Mouse (Mus musculus) T-helper 2 cell (primary cell): ENCODE results near the gene Klhdc10.
"Not testable (repeated sequence)": the region's sequence is repeated elsewhere in the genome, so short reads cannot be mapped to it uniquely, and the experiment has no call there.

ENCODE experiments used
- in situ Hi-C: fragments of 300-600 bp; cut with MboI, MseI; formaldehyde crosslinking; loops from one replicate; pipeline ENCODE4 v1.15.1; 2025; ENCODE audit warnings: high pct_unique_total_duplicates

Klhdc10 gene

GRCm38 (mm10) chr6:30401308-30402015, at the start of gene Klhdc10:
Klhdc10 (plus strand) TSS chr6:30401868.
- in situ Hi-C loops: loop anchor here (5.0 kb wide), 1 partner anchor 56 kb away; no protein-coding TSS in a partner anchor

- in situ Hi-C loops: loop anchor here (5.0 to 25.0 kb wide), 2 partner anchors 55 to 140 kb away; no protein-coding TSS in a partner anchor
Observed at GRCm38 (mm10) chr6:30352762-30353161, 48.9 kb upstream of the Klhdc10 start.

DNA sequence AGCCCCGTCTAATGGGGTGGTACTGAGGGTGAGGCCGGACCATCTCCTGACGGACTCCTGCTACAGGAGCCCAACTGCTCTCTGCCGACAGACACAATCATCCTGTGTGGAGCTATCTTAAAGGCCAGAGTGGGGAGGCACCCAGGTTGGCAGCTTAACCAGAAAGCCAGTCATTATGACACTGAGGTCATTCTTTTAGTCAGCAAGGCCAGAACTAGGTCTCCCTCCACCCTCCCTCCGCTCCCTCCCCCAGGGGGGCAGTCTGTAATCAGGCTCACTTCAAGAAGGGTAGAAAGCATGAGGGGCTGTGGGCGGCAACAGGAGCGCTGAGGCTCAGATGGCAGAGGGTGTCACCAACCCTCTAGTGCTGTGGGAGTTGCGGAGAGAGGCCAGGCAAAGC, 48.0 kb upstream of the Klhdc10 start:
- in situ Hi-C loops: loop anchor here (5.0 to 25.0 kb wide), 2 partner anchors 56 to 141 kb away; no protein-coding TSS in a partner anchor

DNA sequence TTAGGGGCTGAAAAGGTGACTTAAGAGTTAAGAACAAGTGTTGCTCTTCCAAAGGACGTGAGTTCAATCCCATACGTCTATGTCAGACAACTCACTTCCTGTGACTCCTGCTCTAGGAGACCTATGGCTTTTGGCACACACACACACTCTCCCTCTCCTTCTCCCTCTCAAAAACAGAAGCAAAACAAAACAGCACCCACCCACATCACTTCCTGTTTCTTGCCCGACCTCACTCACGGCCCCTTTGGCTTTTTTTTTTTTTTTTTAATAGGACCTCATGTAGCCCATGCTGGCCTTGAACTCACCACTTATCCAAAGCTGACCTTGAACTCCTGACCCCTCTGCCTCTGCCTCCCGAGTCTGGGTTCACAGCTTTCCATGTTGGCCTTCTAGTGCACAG, 46.9 kb upstream of the Klhdc10 start:
- in situ Hi-C loops: loop anchor here (5.0 to 25.0 kb wide), 2 partner anchors 57 to 142 kb away; no protein-coding TSS in a partner anchor

DNA sequence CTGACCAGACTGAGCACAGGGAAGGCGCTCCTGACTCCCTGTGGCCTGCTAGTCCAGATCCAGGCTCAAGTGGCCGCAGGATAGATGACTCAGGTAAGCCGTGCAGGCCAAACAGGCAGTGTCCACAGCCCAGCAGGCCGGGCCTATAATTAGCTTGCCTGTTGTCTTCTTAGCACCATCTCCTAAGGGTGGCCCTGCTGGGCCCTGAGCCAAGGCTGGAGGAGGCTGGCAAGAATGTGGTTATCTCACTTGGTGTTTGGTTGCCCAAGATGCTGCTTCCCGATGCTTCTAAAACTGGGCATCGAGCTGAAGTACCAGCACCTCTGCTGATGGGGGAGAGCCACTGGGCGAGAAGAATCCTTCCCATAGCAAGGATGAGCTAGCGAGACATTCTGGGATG, 46.0 kb upstream of the Klhdc10 start:
- in situ Hi-C loops: loop anchor here (25.0 kb wide), 1 partner anchor 143 kb away; no protein-coding TSS in a partner anchor

GRCm38 (mm10) chr6:30356161-30356560, 45.5 kb upstream of the Klhdc10 start:
- in situ Hi-C loops: loop anchor here (25.0 kb wide), 1 partner anchor 144 kb away; no protein-coding TSS in a partner anchor

GRCm38 (mm10) chr6:30356680-30357079, 45.0 kb upstream of the Klhdc10 start:
- in situ Hi-C loops: loop anchor here (25.0 kb wide), 1 partner anchor 144 kb away; no protein-coding TSS in a partner anchor

DNA sequence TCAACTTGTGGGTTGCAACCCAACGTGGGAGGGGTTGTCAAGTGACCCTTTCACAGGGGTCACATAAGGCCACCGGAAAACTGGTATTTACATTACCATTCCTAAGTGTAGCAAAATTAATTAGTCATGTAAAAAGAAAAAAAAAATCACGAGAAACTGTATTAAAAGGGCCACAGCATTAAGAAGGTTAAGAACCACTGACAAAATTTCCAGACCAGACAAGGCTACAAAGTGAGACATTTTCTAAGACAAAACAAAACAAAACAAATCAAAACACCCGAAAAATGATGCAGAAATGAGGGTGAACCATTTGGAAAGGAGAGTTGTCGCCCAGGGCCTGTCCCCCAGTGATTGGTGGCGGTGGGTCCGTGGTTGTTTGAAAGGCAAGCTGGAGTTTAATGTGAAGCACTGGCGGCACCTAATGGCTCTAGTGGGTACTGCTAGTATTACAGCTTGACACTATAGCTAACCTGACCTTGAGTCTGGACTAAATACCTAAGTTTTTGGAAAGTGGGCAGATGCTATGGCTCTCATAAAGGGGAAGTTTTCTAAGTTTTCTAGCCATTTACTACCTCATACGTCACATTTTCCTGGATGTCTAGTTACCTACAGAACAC, 44.0 kb upstream of the Klhdc10 start:
- in situ Hi-C loops: loop anchor here (25.0 kb wide), 1 partner anchor 145 kb away; no protein-coding TSS in a partner anchor

- in situ Hi-C loops: loop anchor here (25.0 kb wide), 1 partner anchor 148 kb away; no protein-coding TSS in a partner anchor
Observed at GRCm38 (mm10) chr6:30359762-30360509, 41.7 kb upstream of the Klhdc10 start.

DNA sequence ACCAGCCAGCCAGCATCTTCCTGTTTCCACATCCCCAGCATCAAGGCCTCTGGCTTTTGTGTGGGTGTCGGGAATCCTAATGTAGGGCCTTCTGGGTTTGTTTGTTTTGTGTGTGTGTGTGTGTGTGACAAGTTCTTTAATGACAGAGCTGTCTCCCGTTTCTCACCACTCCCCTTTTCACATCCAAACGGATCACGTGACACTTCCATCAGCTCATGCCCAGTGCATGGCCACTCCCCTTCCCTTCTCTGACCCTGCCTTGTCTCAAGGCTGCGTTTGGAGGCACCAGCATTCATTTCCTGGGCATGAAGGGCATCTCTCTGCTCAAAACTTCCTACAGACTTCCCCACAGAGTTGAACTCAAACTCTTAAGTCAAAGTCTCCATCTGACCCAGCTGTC, 37.9 kb upstream of the Klhdc10 start:
- in situ Hi-C loops: loop anchor here (25.0 kb wide), 1 partner anchor 152 kb away; no protein-coding TSS in a partner anchor

DNA sequence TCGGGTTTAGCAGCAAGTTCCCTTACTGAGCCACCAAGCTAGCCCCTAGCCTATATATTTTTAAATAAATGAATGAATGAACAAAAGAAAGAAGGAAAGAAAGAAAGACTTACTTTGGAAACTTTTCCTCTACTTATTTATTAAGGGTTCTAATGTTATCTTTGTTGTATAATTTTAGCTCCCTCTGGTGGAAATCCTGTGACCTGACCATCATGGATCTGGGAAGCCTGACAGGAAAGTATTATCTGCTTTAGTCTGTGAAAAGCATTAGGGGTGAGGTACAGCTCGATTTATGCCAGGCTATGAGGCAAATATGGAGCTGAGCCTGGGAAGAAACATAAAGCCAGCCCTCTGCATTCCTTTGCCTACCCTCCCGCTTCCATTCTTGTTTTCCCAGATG, 32.4 kb upstream of the Klhdc10 start:
- in situ Hi-C loops: loop anchor here (25.0 kb wide), 1 partner anchor 157 kb away; no protein-coding TSS in a partner anchor

- in situ Hi-C loops: loop anchor here (25.0 kb wide), 1 partner anchor 160 kb away; no protein-coding TSS in a partner anchor
Observed at GRCm38 (mm10) chr6:30372627-30373369, 28.9 kb upstream of the Klhdc10 start.

GRCm38 (mm10) chr6:30374731-30375510, 26.7 kb upstream of the Klhdc10 start:
- in situ Hi-C loops: loop anchor here (25.0 kb wide), 1 partner anchor 163 kb away; no protein-coding TSS in a partner anchor

DNA sequence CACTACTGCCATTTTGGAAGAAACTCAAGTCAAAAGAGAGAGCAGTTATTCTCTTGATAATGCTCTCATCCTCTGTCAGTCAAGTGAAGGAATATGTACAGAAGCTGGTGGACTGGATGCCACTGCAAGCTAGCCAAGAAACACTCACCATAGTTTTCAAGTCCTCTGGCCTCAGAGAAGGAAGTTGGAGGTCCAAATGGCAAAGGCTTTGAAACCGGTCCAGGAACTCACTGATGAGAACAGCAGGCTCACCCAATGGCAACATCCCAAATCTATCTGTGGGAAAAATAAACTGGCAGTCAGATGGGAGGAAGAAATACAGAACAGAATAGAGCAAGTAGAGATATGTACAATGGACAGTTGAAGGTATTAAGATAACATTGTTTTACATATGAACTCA, 25.9 kb upstream of the Klhdc10 start:
- in situ Hi-C loops: no loop called here

DNA sequence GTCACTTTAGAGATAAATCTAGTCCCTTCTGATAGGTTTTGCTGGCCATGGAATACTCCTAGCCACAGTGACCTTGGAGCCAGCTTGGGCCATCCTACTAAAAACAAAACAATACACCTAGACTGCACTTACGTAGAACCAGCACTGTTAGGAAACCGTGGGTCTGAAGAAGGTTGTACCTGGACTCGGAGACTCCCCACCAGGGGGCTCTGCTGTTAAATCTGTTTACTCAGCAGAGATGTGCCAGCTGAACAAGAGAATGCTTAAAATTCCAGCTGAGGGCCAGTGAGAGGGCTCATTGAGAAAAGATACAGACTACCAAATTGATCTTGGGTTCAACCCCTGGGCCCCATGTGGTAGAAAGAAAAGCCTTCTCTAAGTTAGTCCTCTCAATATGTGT, 20.6 kb upstream of the Klhdc10 start:
- in situ Hi-C loops: no loop called here

GRCm38 (mm10) chr6:30390271-30390670, 11.4 kb upstream of the Klhdc10 start:
- in situ Hi-C loops: not testable (repeated sequence)

DNA sequence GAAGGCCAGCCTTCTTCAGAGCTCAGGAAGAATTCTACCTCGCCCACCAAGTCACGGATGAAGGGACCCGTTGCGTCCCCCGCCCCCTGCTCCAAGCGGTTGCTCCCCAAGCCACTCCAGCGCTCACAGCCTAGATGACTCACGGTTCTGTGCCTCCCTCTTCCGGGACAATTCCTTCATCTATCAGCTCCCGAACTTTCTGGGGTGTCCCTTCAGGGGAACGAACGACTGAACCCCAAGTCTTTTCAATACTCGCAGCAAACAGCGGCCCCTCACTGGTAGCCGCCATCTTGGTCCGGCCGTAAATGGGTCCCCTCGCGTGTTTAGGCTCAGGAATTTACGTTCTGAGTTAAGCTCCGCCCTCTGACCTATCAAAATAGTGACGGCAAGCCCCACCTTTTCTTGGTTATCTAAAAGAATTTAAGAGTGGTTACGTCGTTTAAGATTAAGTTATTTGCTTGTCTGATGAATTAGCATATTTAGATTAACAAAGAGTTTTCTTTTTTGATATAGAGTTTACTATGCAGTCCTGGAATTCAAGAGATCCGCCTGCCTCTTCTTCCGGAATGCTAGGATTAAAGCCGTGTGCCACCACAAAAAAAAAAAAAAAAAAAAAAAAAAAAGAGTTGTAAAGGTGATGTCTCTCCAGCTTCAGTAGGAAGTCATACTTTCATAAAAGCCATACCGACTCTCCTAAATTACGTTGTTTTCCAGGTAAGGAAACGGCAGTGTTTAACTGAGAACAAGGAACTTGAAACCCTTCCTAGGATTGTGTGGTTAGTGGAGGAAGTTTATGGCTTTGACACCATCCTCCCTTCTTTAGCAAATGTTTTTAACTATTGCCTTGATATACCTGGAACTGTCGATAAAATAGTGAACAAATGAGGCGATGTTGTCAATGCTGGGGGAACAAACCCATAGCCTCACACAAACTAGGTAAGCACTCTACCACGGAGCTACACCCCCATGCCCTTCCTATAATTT, 10.7 kb upstream of the Klhdc10 start, which contains the start of gene Zc3hc1:
Gene Zc3hc1, minus strand, starts transcription at position 315 of the 984 bp plus-strand sequence.
- in situ Hi-C loops: no loop called here

DNA sequence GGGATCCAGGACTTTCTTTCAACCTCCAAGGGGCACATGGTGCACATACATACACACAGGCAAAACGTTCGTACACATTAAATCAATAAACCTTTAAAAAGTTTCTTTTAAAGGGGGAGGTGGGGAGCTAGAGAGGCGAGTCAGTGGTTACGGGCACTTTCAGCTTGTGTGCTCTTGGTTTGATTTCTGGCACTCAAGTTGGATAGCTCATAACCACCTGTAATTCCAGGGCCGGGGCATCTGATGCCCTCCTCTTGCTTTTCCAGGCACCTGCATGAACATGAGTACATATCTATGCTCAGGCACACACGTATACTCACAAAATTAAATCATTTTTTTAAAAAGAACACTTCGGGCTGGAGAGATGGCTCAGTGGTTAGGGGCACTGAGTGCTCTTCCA, 9.7 kb upstream of the Klhdc10 start:
- in situ Hi-C loops: no loop called here

- in situ Hi-C loops: loop anchor here (5.0 kb wide), 1 partner anchor 57 kb away; no protein-coding TSS in a partner anchor
Observed at GRCm38 (mm10) chr6:30400146-30400545, 1.5 kb upstream of the Klhdc10 start.
